Mouse (Mus musculus) thymus, adult 2 months (tissue): ENCODE measurements around the gene Erc2. TPM values are rescaled to one million over a fixed set of nuclear protein-coding genes. Genes with fewer than 3 reads are reported as not detected.

Experiments
- DNase-seq: peaks from one replicate; pipeline ENCODE4 v3.0.0; 2021
- H3K27ac ChIP-seq: fragments of 200-500 bp; 2 replicates; pipeline ENCODE4 v1.5.1; 2012; ENCODE audit warnings: low read length, control low read depth; ENCODE audit not compliant: control insufficient read depth, insufficient read depth
- H3K27me3 ChIP-seq: fragments of 200-500 bp; 2 replicates; pipeline ENCODE4 v1.6.1; 2012; ENCODE audit warnings: mild to moderate bottlenecking, low read length, moderate library complexity, mixed read lengths; ENCODE audit not compliant: control insufficient read depth, insufficient read depth
- H3K36me3 ChIP-seq: fragments of 200-500 bp; 2 replicates; pipeline ENCODE4 v1.6.1; 2012; ENCODE audit warnings: mild to moderate bottlenecking, low read length, moderate library complexity; ENCODE audit not compliant: control insufficient read depth, insufficient read depth
- H3K4me1 ChIP-seq: fragments of 200-500 bp; replicated peaks from 2 replicates; pipeline ENCODE4 v1.6.1; 2012; ENCODE audit warnings: low read length; ENCODE audit not compliant: control insufficient read depth, insufficient read depth
- H3K4me3 ChIP-seq: fragments of 200-500 bp; 2 replicates; pipeline ENCODE4 v1.5.1; 2012; ENCODE audit warnings: mild to moderate bottlenecking, low read length, control low read depth, moderate library complexity; ENCODE audit not compliant: control insufficient read depth, insufficient read depth
- CTCF ChIP-seq: fragments of 200-500 bp; IDR thresholded peaks from 2 replicates; pipeline ENCODE4 v1.5.1; 2012; ENCODE audit warnings: mild to moderate bottlenecking, control low read depth, low read length, moderate library complexity, borderline replicate concordance; ENCODE audit not compliant: control insufficient read depth, poor library complexity, insufficient read depth; ENCODE audit errors: extremely low read depth
- POLR2A ChIP-seq: fragments of 200-500 bp; IDR thresholded peaks from 2 replicates; pipeline ENCODE4 v1.6.1; 2012; ENCODE audit warnings: mild to moderate bottlenecking, low read length, control low read depth, moderate library complexity; ENCODE audit not compliant: control insufficient read depth, poor library complexity, insufficient read depth; ENCODE audit errors: extremely low read depth
- WGBS: fragments of 180-500 bp; shearing (Covaris S2); methylation state at CpG from one replicate; pipeline ENCODE4 v1.1.7; 2018; 5-methylcytosine and 5-hydroxymethylcytosine counted together
- polyA plus RNA-seq: library from polyadenylated mRNA; depleted of rRNA; stranded (reverse); fragments of >200 nt; gene quantifications from 2 replicates; pipeline ENCODE4 v1.2.3, GENCODE M21; 2012

Gene Erc2
- polyA plus RNA-seq, 1 experiment: 0.18 TPM

- H3K36me3 ChIP-seq: no peaks in the 10 kb centered on the region
- no peak overlapping the region for H3K4me3 ChIP-seq
- no peak overlapping the region for H3K27ac ChIP-seq
- WGBS: 5% methylated on average over 47 of the region's 47 CpGs
- TF ChIP-seq CTCF (no peak), POLR2A (no peak)
- H3K4me1 ChIP-seq: no peaks in the 10 kb centered on the region
- peaks cover 3% of the 10 kb centered on the region; the same call in 1 of the 2 replicates for H3K27me3 ChIP-seq
- no peak for DNase-seq
Measured at GRCm38 (mm10) chr14:28509441-28510340, 887.5 kb downstream of the Erc2 start.

- H3K27me3 ChIP-seq: peaks cover 3% of the 10 kb centered on the region; the same call in 1 of the 2 replicates
- H3K27ac ChIP-seq: no peak overlapping the region
- no peak for DNase-seq
- WGBS: 6% methylated on average over 29 of the region's 29 CpGs
- H3K36me3 ChIP-seq: no peaks in the 10 kb centered on the region
- no peak for TF ChIP-seq POLR2A
- no peak for TF ChIP-seq CTCF
- no peak overlapping the region for H3K4me3 ChIP-seq
- no peaks in the 10 kb centered on the region for H3K4me1 ChIP-seq
Measured at GRCm38 (mm10) chr14:28510341-28511028, 888.3 kb downstream of the Erc2 start.

- DNase-seq: no peak
- Histone ChIP-seq H3K27me3 (peaks cover 3% of the 10 kb centered on the region; the same call in 1 of the 2 replicates), H3K27ac (no peak overlapping the region), H3K4me3 (no peak overlapping the region), H3K36me3 (no peaks in the 10 kb centered on the region), H3K4me1 (no peaks in the 10 kb centered on the region)
- no peak for TF ChIP-seq CTCF
- 3% methylated on average over 41 of the region's 41 CpGs for WGBS
Measured at GRCm38 (mm10) chr14:28511029-28511651, 888.9 kb downstream of the Erc2 start.

- Histone ChIP-seq H3K27me3 (peaks cover 3% of the 10 kb centered on the region; the same call in 1 of the 2 replicates), H3K4me1 (no peaks in the 10 kb centered on the region), H3K27ac (no peak overlapping the region), H3K36me3 (no peaks in the 10 kb centered on the region), H3K4me3 (no peak overlapping the region)
- no peak for TF ChIP-seq CTCF
- TF ChIP-seq POLR2A: no peak
- DNase-seq: no peak
- 92% methylated on average over 5 of the region's 5 CpGs for WGBS
Measured at GRCm38 (mm10) chr14:28512805-28513590, 890.8 kb downstream of the Erc2 start.

- Histone ChIP-seq H3K4me3 (no peak overlapping the region), H3K4me1 (no peaks in the 10 kb centered on the region), H3K27ac (no peak overlapping the region), H3K36me3 (no peaks in the 10 kb centered on the region), H3K27me3 (peaks cover 3% of the 10 kb centered on the region; the same call in 1 of the 2 replicates)
- no peak for TF ChIP-seq CTCF
- no peak for TF ChIP-seq POLR2A
- 85% methylated on average over 2 of the region's 2 CpGs for WGBS
- no peak for DNase-seq
Measured at GRCm38 (mm10) chr14:28514171-28514570, 891.9 kb downstream of the Erc2 start.
